Mouse (Mus musculus) cerebellum, adult 2 months (tissue): Measurements from ENCODE around the gene Nek9. TPM values are rescaled to one million over a fixed set of nuclear protein-coding genes. Genes with fewer than 3 reads are reported as not detected.

Experiments used
- DNase-seq, 2 experiments: peaks; one replicate each; pipeline ENCODE4 v3.0.0; 2021
- H3K27ac ChIP-seq: fragments of 200-500 bp; 2 replicates; pipeline ENCODE4 v1.5.1; 2012; ENCODE audit warnings: low read length, control low read depth, inconsistent platforms; ENCODE audit not compliant: insufficient read depth
- H3K27me3 ChIP-seq: fragments of 200-500 bp; 2 replicates; pipeline ENCODE4 v1.6.1; 2012; ENCODE audit warnings: inconsistent platforms, mild to moderate bottlenecking, low read length, moderate library complexity; ENCODE audit not compliant: control insufficient read depth, insufficient read depth
- H3K4me1 ChIP-seq: fragments of 200-500 bp; 2 replicates; pipeline ENCODE4 v1.6.1; 2011; ENCODE audit warnings: low read length; ENCODE audit not compliant: control insufficient read depth, insufficient read depth
- H3K4me3 ChIP-seq: fragments of 200-500 bp; replicated peaks from 2 replicates; pipeline ENCODE3; 2011; ENCODE audit warnings: mild to moderate bottlenecking, low read depth, low read length, control low read depth; ENCODE audit not compliant: insufficient read depth
- CTCF ChIP-seq: fragments of 200-500 bp; IDR thresholded peaks from 2 replicates; pipeline ENCODE4 v1.5.1; 2011; ENCODE audit warnings: low read depth, mild to moderate bottlenecking, control low read depth, low read length, moderate library complexity, borderline replicate concordance; ENCODE audit not compliant: insufficient read depth
- POLR2A ChIP-seq: fragments of 200-500 bp; IDR thresholded peaks from 2 replicates; pipeline ENCODE4 v1.6.1; 2011; ENCODE audit warnings: low read length, control low read depth, borderline replicate concordance; ENCODE audit not compliant: insufficient read depth
- WGBS: fragments of 180-500 bp; shearing (Covaris S2); methylation state at CpG from one replicate; pipeline ENCODE4 v1.1.7; 2018; 5-methylcytosine and 5-hydroxymethylcytosine counted together
- polyA plus RNA-seq: library from polyadenylated mRNA; depleted of rRNA; stranded (reverse); fragments of >200 nt; gene quantifications from 2 replicates; pipeline ENCODE4 v1.2.3, GENCODE M21; 2012; rRNA removed

Nek9 gene
- polyA plus RNA-seq, 1 experiment = 38.6 TPM

- WGBS = 39% methylated on average over 7 of the region's 7 CpGs
- H3K4me3 ChIP-seq = no peak overlapping the region
Observed at GRCm38 (mm10) chr12:85264940-85265339, 74.2 kb downstream of the Nek9 start.

GRCm38 (mm10) chr12:85264531-85264930 lies 74.6 kb downstream of the Nek9 start:
- DNase-seq = no peak
- TF ChIP-seq POLR2A = no peak
- no peak for TF ChIP-seq CTCF
- no peak overlapping the region for H3K27ac ChIP-seq
- H3K4me3 ChIP-seq = no peak overlapping the region
- whole genome bisulfite sequencing = 19% methylated on average over 8 of the region's 8 CpGs
- H3K4me1 ChIP-seq = peaks cover 2% of the 10 kb centered on the region; the same call in 1 of the 2 replicates
- no peaks in the 10 kb centered on the region for H3K27me3 ChIP-seq

More at GRCm38 (mm10) chr12:85264940-85265339, 74.2 kb downstream of the Nek9 start:
- Histone ChIP-seq H3K27ac (no peak overlapping the region), H3K27me3 (no peaks in the 10 kb centered on the region), H3K4me1 (peaks cover 2% of the 10 kb centered on the region; the same call in 1 of the 2 replicates)
- TF ChIP-seq CTCF (no peak), POLR2A (no peak)
- no peak for DNase-seq

GRCm38 (mm10) chr12:85263190-85263589 lies 76.0 kb downstream of the Nek9 start:
- H3K4me1 ChIP-seq = peaks cover 2% of the 10 kb centered on the region; the same call in 1 of the 2 replicates
- WGBS = 83% methylated on average over 5 of the region's 5 CpGs
- DNase-seq = no peak
- H3K27me3 ChIP-seq = no peaks in the 10 kb centered on the region
- H3K4me3 ChIP-seq = no peak overlapping the region
- H3K27ac ChIP-seq = no peak overlapping the region
- TF ChIP-seq CTCF (no peak), POLR2A (no peak)

- H3K4me1 ChIP-seq = peaks cover 2% of the 10 kb centered on the region; the same call in 1 of the 2 replicates
- no peaks in the 10 kb centered on the region for H3K27me3 ChIP-seq
- H3K4me3 ChIP-seq = no peak overlapping the region
- no peak overlapping the region for H3K27ac ChIP-seq
- 41% methylated on average over 10 of the region's 10 CpGs for WGBS
- TF ChIP-seq CTCF (no peak), POLR2A (no peak)
- DNase-seq = no peak
Observed at GRCm38 (mm10) chr12:85262489-85262888, 76.7 kb downstream of the Nek9 start.

- no peak overlapping the region for H3K27ac ChIP-seq
- no peaks in the 10 kb centered on the region for H3K27me3 ChIP-seq
- H3K4me3 ChIP-seq = no peak overlapping the region
- WGBS = 87% methylated on average over 7 of the region's 7 CpGs
- H3K4me1 ChIP-seq = no peaks in the 10 kb centered on the region
- TF ChIP-seq CTCF (no peak), POLR2A (no peak)
- DNase-seq = no peak
Observed at GRCm38 (mm10) chr12:85257008-85257639, 82.0 kb downstream of the Nek9 start.

- H3K27ac ChIP-seq = no peak overlapping the region
- no peak overlapping the region for H3K4me3 ChIP-seq
- no peaks in the 10 kb centered on the region for H3K4me1 ChIP-seq
- H3K27me3 ChIP-seq = no peaks in the 10 kb centered on the region
- no peak for DNase-seq
- TF ChIP-seq CTCF (no peak), POLR2A (no peak)
- 36% methylated on average over 7 of the region's 7 CpGs for WGBS
Observed at GRCm38 (mm10) chr12:85256074-85256751, 82.9 kb downstream of the Nek9 start.

- H3K4me1 ChIP-seq = no peaks in the 10 kb centered on the region
- whole genome bisulfite sequencing = 83% methylated on average over 3 of the region's 3 CpGs
- no peak for TF ChIP-seq CTCF
- TF ChIP-seq POLR2A = no peak
- H3K4me3 ChIP-seq = no peak overlapping the region
- DNase-seq = no peak
- no peaks in the 10 kb centered on the region for H3K27me3 ChIP-seq
- no peak overlapping the region for H3K27ac ChIP-seq
Observed at GRCm38 (mm10) chr12:85252083-85252482, 87.1 kb downstream of the Nek9 start.

Other genes with a start within 250 kb of the Nek9 start
- gene Prox2, start 228.6 kb downstream of the Nek9 start, polyA plus RNA-seq = 1.6 and 1.9 TPM in 2 replicates
- gene Dlst, start 228.5 kb downstream of the Nek9 start, polyA plus RNA-seq = 180 and 185 TPM in 2 replicates
- 35.2 and 36.5 TPM in 2 replicates for gene Rps6kl1, start 188.1 kb downstream of the Nek9 start, polyA plus RNA-seq
- 5.1 and 6.1 TPM in 2 replicates for gene Pgf, start 161.6 kb downstream of the Nek9 start, polyA plus RNA-seq
- 105 and 109 TPM in 2 replicates for gene Eif2b2, start 119.9 kb downstream of the Nek9 start, polyA plus RNA-seq
- 11.7 and 12.1 TPM in 2 replicates for gene Mlh3, start 68.8 kb downstream of the Nek9 start, polyA plus RNA-seq
- 77.8 and 88.8 TPM in 2 replicates for gene Acyp1, start 50.9 kb downstream of the Nek9 start, polyA plus RNA-seq
- 0.95 and 1.1 TPM in 2 replicates for gene Zc2hc1c, start 50.8 kb downstream of the Nek9 start, polyA plus RNA-seq
- 174 and 178 TPM in 2 replicates for gene Tmed10, start 35.5 kb upstream of the Nek9 start, polyA plus RNA-seq
- 16.6 and 22.4 TPM in 2 replicates for gene Fos, start 134.5 kb upstream of the Nek9 start, polyA plus RNA-seq